Mouse (Mus musculus) hindbrain, embryonic 11.5 days (tissue): ENCODE results near the gene Trank1. TPM values are rescaled to one million over a fixed set of nuclear protein-coding genes. Genes with fewer than 3 reads are reported as not detected.
A peak's percentile ranks its signal among the peaks of the same experiment; 100 is the strongest.

Experiments
- ATAC-seq: fragments of 200-750 bp; cut with Nextera tagmentation; 2 replicates; pipeline ENCODE4 v1.8.0; 2017; ENCODE audit warnings: mild to moderate bottlenecking, moderate TSS enrichment, moderate library complexity; ENCODE audit not compliant: low FRiP score
- DNase-seq: peaks from one replicate; pipeline ENCODE4 v3.0.0-alpha.2; 2015; ENCODE audit warnings: low spot score
- H3K27ac ChIP-seq: fragments of 300-500 bp; sonication (generic); 2 replicates; pipeline ENCODE4 v1.5.1; 2014; ENCODE audit warnings: mild to moderate bottlenecking, low read depth, low read length
- H3K27me3 ChIP-seq: fragments of 300-500 bp; sonication (generic); 2 replicates; pipeline ENCODE4 v1.6.1; 2014; ENCODE audit warnings: mild to moderate bottlenecking, low read length, moderate library complexity, mixed read lengths; ENCODE audit not compliant: control insufficient read depth, insufficient read depth
- H3K36me3 ChIP-seq: fragments of 300-500 bp; sonication (generic); 2 replicates; pipeline ENCODE4 v1.6.1; 2014; ENCODE audit warnings: mild to moderate bottlenecking, low read length, moderate library complexity, mixed read lengths; ENCODE audit not compliant: control insufficient read depth, insufficient read depth
- H3K4me1 ChIP-seq: fragments of 300-500 bp; sonication (generic); replicated peaks from 2 replicates; pipeline ENCODE4 v1.6.1; 2014; ENCODE audit warnings: low read length, mixed read lengths; ENCODE audit not compliant: control insufficient read depth, insufficient read depth
- H3K4me2 ChIP-seq: fragments of 300-500 bp; sonication (generic); replicated peaks from 2 replicates; pipeline ENCODE4 v1.6.1; 2014; ENCODE audit warnings: mild to moderate bottlenecking, low read depth, low read length
- H3K4me3 ChIP-seq: fragments of 300-500 bp; sonication (generic); 2 replicates; pipeline ENCODE4 v1.5.1; 2014; ENCODE audit warnings: low read depth, low read length
- H3K9ac ChIP-seq: fragments of 300-500 bp; sonication (generic); 2 replicates; pipeline ENCODE4 v1.6.1; 2014; ENCODE audit warnings: low read depth, low read length
- H3K9me3 ChIP-seq: fragments of 300-500 bp; sonication (generic); 2 replicates; pipeline ENCODE4 v1.6.1; 2016; ENCODE audit warnings: low read length; ENCODE audit not compliant: control insufficient read depth
- WGBS: fragments of 180-500 bp; shearing (Covaris S2); extraction: QIAGEN DNeasy Blood & Tissue Kit; methylation state at CpG from one replicate; pipeline ENCODE4 v1.1.7; 2014; 5-methylcytosine and 5-hydroxymethylcytosine counted together
- polyA plus RNA-seq: library from polyadenylated mRNA; unstranded; fragments of >200 nt; fragmentation: Nextera tagmentation; extraction: Ambion mirVana; gene quantifications from 2 replicates; pipeline ENCODE4 v1.2.1, GENCODE M21; 2014

Gene Trank1
- polyA plus RNA-seq, 1 experiment from 2014 or later = 0.12 TPM

- Histone ChIP-seq H3K27me3 (peaks cover 41% of the 10 kb centered on the region), H3K4me3 (peak overlapping the region; percentile 49), H3K9ac (0 out of 2 replicates have a peak overlapping the region, but pooled peaks have one; percentile 27), H3K27ac (no peak overlapping the region), H3K36me3 (no peaks in the 10 kb centered on the region), H3K4me2 (peak overlapping the region; percentile 99), H3K9me3 (no peaks in the 10 kb centered on the region), H3K4me1 (0 out of 2 replicates have a peak, but pooled peaks cover 5% of the 10 kb centered on the region)
- 1% methylated on average over 42 of the region's 59 CpGs for WGBS
- DNase-seq (peak; percentile 54), ATAC-seq (peak; percentile 61)
Observed at GRCm38 (mm10) chr9:111312442-111313141, 1.1 kb downstream of the Trank1 start.

DNA sequence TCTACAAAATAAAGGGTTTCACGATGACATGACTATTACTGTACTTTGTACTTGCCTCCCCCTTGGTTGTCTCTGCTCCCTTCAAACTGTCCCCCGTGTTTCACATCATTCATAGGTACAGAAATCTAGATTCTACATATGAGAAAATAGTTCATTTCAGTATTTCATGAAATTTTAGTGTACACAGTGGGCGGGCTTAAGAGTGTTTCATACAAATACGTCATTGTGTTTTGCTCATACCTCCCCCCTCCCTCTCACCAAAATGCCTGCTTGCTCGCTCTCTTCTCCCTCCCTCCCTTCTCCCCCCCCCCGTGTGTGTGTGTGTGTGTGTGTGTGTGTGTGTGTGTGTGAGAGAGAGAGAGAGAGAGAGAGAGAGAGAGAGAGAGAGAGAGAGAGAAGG is 1.8 kb downstream of the Trank1 start:
- Histone ChIP-seq H3K27ac (no peak overlapping the region), H3K9me3 (no peaks in the 10 kb centered on the region), H3K4me2 (no peak overlapping the region), H3K27me3 (peaks cover 41% of the 10 kb centered on the region), H3K4me1 (0 out of 2 replicates have a peak, but pooled peaks cover 5% of the 10 kb centered on the region), H3K36me3 (no peaks in the 10 kb centered on the region), H3K4me3 (no peak overlapping the region), H3K9ac (no peak overlapping the region)
- DNase-seq (no peak), ATAC-seq (no peak)
- 19% methylated on average over 5 of the region's 6 CpGs for WGBS

DNA sequence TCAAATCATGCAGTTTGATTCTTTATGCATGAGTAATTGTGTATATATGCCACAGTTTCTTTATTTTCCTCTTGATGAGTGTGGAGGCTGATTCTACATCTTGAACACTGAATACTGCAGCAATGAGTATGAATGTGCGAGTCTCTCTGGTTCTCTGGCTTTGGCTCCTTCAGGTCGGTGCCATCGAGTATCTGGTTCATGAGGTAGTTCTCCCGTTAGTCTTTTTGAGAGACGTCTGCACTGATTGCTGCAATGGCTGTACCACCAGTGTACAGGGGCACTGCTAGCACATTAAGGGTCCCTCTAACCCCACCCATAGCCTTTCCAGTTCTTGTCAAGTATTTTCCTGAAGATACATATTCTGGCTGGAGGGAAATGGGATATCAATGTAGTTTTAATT is 2.3 kb downstream of the Trank1 start:
- H3K4me2 ChIP-seq = no peak overlapping the region
- peaks cover 41% of the 10 kb centered on the region for H3K27me3 ChIP-seq
- no peaks in the 10 kb centered on the region for H3K36me3 ChIP-seq
- 0 out of 2 replicates have a peak, but pooled peaks cover 5% of the 10 kb centered on the region for H3K4me1 ChIP-seq
- no peak overlapping the region for H3K9ac ChIP-seq
- 25% methylated on average over 5 of the region's 5 CpGs for WGBS
- H3K27ac ChIP-seq = no peak overlapping the region
- DNase-seq (peak; percentile 18), ATAC-seq (no peak)
- H3K9me3 ChIP-seq = no peaks in the 10 kb centered on the region
- H3K4me3 ChIP-seq = no peak overlapping the region

- Histone ChIP-seq H3K4me1 (0 out of 2 replicates have a peak, but pooled peaks cover 5% of the 10 kb centered on the region), H3K36me3 (no peaks in the 10 kb centered on the region), H3K27me3 (peaks cover 41% of the 10 kb centered on the region), H3K27ac (no peak overlapping the region), H3K9me3 (no peaks in the 10 kb centered on the region), H3K4me3 (no peak overlapping the region), H3K9ac (no peak overlapping the region), H3K4me2 (no peak overlapping the region)
- peak; percentile 67 for DNase-seq
- WGBS = 38% methylated on average over 5 of the region's 5 CpGs
- no peak for ATAC-seq
Observed at GRCm38 (mm10) chr9:111314219-111314618, 2.7 kb downstream of the Trank1 start.

GRCm38 (mm10) chr9:111320912-111321311 is 9.4 kb downstream of the Trank1 start:
- WGBS = 87% methylated on average over 4 of the region's 4 CpGs
- H3K36me3 ChIP-seq = no peaks in the 10 kb centered on the region
- H3K4me1 ChIP-seq = no peaks in the 10 kb centered on the region
- no peak for DNase-seq
- no peak overlapping the region for H3K9ac ChIP-seq
- no peaks in the 10 kb centered on the region for H3K9me3 ChIP-seq
- H3K4me3 ChIP-seq = no peak overlapping the region
- no peak for ATAC-seq
- no peaks in the 10 kb centered on the region for H3K27me3 ChIP-seq
- no peak overlapping the region for H3K27ac ChIP-seq
- H3K4me2 ChIP-seq = no peak overlapping the region

DNA sequence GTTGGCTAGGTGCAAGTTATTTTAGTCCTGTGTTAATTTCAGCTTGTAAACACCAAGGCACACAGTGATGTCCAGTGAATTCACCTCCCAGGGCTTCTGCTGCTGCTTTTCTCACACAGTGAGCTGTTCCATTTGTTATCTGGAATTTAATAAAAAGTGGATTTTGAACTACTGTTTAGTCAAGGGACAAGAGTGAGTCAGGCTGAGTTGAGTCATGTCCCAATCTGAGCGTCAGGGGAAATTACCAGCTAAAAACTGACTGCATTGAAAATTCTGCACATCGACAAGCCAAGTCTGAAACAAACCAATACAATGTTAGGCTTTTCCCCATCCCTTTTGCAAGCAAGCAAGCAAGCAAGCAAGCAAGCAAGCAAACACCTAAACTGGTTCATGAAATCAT is 13.3 kb downstream of the Trank1 start:
- Histone ChIP-seq H3K4me3 (no peak overlapping the region), H3K27me3 (no peaks in the 10 kb centered on the region), H3K27ac (no peak overlapping the region), H3K36me3 (no peaks in the 10 kb centered on the region), H3K9me3 (no peaks in the 10 kb centered on the region), H3K9ac (no peak overlapping the region), H3K4me2 (no peak overlapping the region), H3K4me1 (no peaks in the 10 kb centered on the region)
- DNase-seq (no peak), ATAC-seq (no peak)
- WGBS = 87% methylated on average over 2 of the region's 2 CpGs

DNA sequence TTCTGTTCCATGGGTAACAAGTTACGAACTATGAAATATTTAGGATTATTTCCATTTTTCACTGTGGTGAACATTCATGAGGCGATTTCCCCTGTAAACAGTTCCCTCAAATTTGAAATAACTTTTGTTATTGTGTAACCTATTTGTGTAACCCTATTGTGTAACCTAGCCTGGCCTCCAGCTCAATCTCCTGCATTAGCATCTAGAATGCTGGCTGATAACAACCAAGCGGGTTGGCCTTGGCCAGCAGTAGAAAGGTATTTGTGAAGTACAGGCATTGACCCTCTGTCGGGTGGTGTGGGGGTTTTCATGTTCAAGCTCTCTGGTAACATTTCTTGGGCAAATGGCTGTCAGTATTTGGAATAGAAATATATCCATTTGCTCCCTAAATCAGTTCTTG is 18.3 kb downstream of the Trank1 start:
- Histone ChIP-seq H3K9me3 (no peaks in the 10 kb centered on the region), H3K4me2 (no peak overlapping the region), H3K4me1 (no peaks in the 10 kb centered on the region), H3K9ac (no peak overlapping the region), H3K4me3 (no peak overlapping the region), H3K27me3 (no peaks in the 10 kb centered on the region), H3K27ac (no peak overlapping the region), H3K36me3 (no peaks in the 10 kb centered on the region)
- 94% methylated on average over 4 of the region's 4 CpGs for WGBS
- ATAC-seq = no peak
- no peak for DNase-seq

- no peak overlapping the region for H3K27ac ChIP-seq
- H3K9ac ChIP-seq = no peak overlapping the region
- H3K4me1 ChIP-seq = no peaks in the 10 kb centered on the region
- WGBS = 58% methylated on average over 2 of the region's 2 CpGs
- no peak for ATAC-seq
- no peaks in the 10 kb centered on the region for H3K9me3 ChIP-seq
- no peak overlapping the region for H3K4me3 ChIP-seq
- H3K36me3 ChIP-seq = no peaks in the 10 kb centered on the region
- no peaks in the 10 kb centered on the region for H3K27me3 ChIP-seq
- H3K4me2 ChIP-seq = no peak overlapping the region
- DNase-seq = no peak
Observed at GRCm38 (mm10) chr9:111333790-111334189, 22.3 kb downstream of the Trank1 start.

DNA sequence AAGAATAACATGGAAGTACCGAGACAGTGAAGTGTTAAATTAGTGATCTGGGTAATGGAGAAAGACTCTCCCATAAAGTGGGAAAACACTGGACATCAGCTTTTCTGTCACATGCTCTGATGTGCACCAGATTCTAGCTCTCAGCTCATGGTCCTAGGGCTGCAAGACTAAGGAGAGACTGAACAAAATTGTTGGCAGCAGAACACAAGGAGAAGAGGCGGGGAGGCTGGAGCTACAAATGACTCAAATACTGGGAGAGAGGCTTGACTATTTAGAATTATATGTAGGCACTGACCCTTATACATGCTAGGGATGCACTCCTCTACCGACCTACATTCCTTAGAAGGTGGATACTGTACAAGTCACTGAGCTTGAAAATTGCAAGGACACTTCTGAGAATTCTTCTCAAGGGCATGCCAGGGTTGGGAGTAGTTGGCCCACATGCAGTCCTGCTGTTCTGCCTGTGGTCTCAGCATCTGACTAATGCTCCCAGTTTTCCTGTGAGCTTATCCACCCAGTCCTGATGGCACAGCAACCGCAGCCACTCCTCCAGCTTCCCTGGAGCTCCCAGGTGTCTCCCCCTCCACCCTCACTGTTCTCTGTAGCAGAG is 23.1 kb downstream of the Trank1 start:
- DNase-seq (no peak), ATAC-seq (no peak)
- H3K9me3 ChIP-seq = no peaks in the 10 kb centered on the region
- H3K4me1 ChIP-seq = no peaks in the 10 kb centered on the region
- H3K27ac ChIP-seq = no peak overlapping the region
- H3K27me3 ChIP-seq = no peaks in the 10 kb centered on the region
- H3K36me3 ChIP-seq = no peaks in the 10 kb centered on the region
- WGBS = 68% methylated on average over 4 of the region's 4 CpGs
- H3K4me2 ChIP-seq = no peak overlapping the region
- no peak overlapping the region for H3K4me3 ChIP-seq
- H3K9ac ChIP-seq = no peak overlapping the region
